Mouse (Mus musculus) gastrocnemius, adult 2 months (tissue): ENCODE measurements around the gene Gpr63. TPM values are rescaled to one million over a fixed set of nuclear protein-coding genes. Genes with fewer than 3 reads are reported as not detected.
"Not testable (repeated sequence)": the region's sequence is repeated elsewhere in the genome, so short reads cannot be mapped to it uniquely, and the experiment has no call there.

Source experiments
- DNase-seq: peaks from one replicate; pipeline ENCODE4 v3.0.0; 2022
- H3K27ac ChIP-seq: fragments of 200-600 bp; 2 replicates; pipeline ENCODE4 v1.8.1; 2022; ENCODE audit warnings: mild to moderate bottlenecking
- H3K4me3 ChIP-seq: fragments of 200-600 bp; 2 replicates; pipeline ENCODE4 v1.8.1; 2022; ENCODE audit warnings: mild to moderate bottlenecking, moderate library complexity
- CTCF ChIP-seq: fragments of 200-600 bp; IDR thresholded peaks from 2 replicates; pipeline ENCODE4 v1.8.1; 2022; ENCODE audit warnings: antibody characterized with exemption, mild to moderate bottlenecking, moderate library complexity
- intact Hi-C: fragments of 180-260 bp; cut with DNase I; formaldehyde crosslinking; loops from one replicate; pipeline ENCODE4 v1.15.1; 2025
- total RNA-seq, 2 experiments: library from RNA; stranded (reverse); gene quantifications; 2 replicates each; pipeline ENCODE4 v1.2.3; 2021

Gene Gpr63
- total RNA-seq, 2 experiments from 2014 or later: 0.54 to 1.0 TPM

DNA sequence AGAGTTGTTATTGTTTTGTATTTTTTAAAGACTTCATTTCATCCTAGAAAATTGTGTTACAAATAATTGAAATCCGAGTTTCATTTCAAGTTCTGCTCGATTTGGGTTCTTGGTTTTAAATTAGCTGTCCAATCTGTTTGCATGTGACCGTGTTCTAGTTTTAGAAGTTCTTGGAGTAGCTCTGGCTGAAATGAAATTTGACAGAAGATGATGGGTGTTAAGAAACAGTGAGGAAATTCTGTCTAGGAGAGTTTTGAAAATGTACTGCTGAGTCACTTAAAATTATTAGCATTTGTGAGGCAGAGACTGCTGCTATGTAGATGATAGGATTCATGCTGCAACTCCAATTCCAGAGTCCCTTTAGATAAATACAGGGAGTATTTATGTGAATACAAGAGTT, 46.5 kb downstream of the Gpr63 start:
- intact Hi-C loops: no loop called here
- H3K27ac ChIP-seq: no peak overlapping the region
- no peak for DNase-seq
- H3K4me3 ChIP-seq: no peak overlapping the region
- no peak for TF ChIP-seq CTCF

DNA sequence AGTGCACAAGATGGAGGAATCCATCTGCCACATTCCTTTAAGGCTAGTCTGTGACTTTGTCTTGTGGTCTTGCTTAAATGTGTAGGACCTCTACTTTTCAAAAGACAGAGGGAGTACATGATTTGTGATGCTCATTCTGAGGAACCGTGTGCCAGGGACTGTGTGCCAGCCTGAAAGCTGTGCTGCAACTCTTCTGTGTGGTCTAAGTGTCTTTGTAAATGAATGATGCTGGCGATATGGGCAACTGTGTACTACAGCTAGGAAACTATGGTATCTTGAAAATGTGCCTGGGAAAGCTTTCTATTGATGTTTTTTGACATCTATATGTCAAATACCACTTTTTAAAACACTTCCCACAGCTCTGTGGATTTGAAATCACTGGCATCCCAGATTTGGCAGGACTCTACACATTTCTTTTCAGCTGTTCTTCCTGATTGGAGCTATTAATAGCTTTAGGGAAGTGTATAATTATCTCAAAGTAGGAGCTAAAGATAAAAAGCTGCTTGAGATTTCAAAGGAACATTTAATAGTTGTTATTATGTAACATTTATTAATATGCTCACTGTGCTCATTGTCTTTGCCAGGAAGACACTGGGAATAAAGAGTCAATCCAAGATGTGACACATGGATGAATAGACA, 48.9 kb downstream of the Gpr63 start:
- Histone ChIP-seq H3K27ac (no peak overlapping the region), H3K4me3 (no peak overlapping the region)
- DNase-seq: no peak
- intact Hi-C loops: no loop called here
- no peak for TF ChIP-seq CTCF

DNA sequence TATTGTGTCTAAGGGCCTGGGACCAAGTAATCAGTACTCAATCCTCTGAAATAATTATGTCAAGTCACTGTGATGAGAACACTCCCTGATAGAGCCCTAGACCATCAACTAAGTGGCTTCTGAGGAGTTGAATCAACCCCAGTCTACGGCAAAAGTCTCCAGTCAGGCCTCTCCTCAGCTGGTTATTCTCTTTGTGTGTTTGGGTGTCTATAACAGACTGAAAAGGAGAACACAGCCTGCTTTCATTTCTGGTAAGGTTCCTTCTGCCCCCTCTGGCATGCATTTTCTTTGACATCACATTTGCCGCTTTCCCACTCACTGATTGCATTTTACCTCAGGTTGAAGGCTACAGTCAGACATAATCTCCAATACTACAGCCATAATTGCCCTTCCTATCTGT, 62.0 kb downstream of the Gpr63 start:
- DNase-seq: no peak
- TF ChIP-seq CTCF: no peak
- Histone ChIP-seq H3K4me3 (no peak overlapping the region), H3K27ac (no peak overlapping the region)
- intact Hi-C loops: no loop called here

- intact Hi-C loops: no loop called here
- Histone ChIP-seq H3K27ac (no peak overlapping the region), H3K4me3 (no peak overlapping the region)
- no peak for TF ChIP-seq CTCF
- DNase-seq: no peak
These were observed 62.5 kb downstream of the Gpr63 start for GRCm38 (mm10) chr4:25028752-25029151.

DNA sequence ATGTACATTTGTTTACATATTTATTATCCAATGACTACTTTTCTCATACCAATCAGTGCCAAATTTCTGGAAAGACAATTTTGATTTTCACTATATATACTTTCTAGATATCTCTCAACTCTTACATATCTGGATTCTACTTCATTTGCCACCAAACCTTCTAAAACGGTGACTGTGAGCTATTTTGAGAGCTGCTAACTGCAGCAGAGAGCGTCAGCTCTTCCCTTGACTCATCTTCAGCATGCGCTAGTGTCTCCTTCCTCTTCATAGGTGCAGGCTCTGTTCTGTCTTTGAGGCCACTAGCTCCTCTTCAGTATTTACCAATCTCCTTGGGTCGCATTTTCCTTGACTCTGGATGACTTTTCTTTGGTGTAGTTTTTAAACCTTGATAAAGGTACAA, 63.7 kb downstream of the Gpr63 start:
- TF ChIP-seq CTCF: no peak
- H3K4me3 ChIP-seq: no peak overlapping the region
- no peak overlapping the region for H3K27ac ChIP-seq
- intact Hi-C loops: no loop called here
- DNase-seq: no peak

DNA sequence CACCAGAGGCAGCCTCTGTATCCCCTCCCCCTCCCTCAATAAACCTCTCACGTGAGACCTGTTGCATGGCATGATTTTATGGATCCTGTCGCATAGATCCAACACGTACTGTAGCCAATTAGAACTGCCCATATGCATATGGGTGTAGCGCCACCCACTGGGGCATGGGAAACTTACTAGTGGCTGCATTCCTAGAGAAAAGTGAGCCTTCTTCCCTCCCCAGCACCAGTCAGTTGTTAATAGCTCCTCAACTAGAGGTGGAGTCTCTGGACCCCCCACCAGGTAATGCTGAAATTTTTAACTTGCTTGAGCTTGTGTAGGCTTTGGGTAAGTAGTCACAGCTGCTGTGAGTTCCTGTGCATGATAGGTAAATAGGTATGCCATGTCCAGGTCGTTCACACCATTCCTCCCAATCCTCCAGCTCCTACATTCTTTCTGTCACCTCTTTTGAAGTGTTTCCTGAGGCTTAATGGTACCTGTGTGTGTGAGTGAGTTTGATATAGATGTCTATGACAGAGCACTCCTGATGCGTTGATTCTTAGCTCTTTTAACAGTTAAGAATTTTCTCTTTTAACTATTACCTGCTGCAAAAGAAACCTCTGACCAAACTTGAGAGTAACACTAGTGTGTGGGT, 69.1 kb downstream of the Gpr63 start:
- DNase-seq: no peak
- H3K4me3 ChIP-seq: no peak overlapping the region
- no peak overlapping the region for H3K27ac ChIP-seq
- intact Hi-C loops: no loop called here
- TF ChIP-seq CTCF: peak; percentile 28; the same call in 1 of the 2 replicates

DNA sequence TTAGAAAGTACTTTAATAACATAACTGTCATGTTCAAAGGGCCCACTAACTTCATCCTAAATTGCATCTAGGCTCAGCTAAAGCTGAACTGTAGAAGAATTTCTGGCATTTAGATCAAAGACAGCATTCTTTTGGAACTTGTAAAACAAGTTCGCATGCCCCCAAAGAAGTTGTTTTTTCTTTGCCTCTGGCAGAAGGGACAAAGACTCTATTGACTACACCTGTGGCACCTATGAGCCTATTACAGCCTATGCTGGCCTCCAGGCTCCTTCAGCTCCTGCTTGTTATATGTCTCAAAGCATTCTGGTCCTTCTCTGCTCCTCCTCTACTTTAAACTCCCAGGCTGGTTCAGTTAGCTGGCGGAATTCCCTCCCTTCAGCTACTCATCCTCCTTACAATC, 69.6 kb downstream of the Gpr63 start:
- intact Hi-C loops: no loop called here

DNA sequence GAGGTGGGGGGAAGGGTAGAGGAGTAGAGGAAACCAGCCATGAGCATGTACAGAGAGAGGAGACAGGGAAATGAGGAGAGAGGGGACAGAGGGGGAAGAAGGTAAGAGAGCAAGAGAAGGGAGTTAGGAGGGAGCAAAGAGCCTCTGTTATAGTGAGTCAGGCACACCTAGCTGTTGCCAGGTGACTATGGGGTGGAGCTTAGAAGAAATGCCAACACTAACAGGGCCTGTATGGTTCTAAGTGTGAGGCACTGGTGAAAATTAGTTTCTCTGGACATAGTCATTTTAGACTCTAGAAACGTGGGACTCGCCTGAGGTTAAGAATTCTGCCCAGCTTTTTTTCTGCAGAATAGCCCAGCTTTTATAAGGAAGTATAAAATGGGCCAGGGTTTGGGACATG, 71.1 kb downstream of the Gpr63 start:
- no peak for DNase-seq
- Histone ChIP-seq H3K4me3 (no peak overlapping the region), H3K27ac (no peak overlapping the region)
- TF ChIP-seq CTCF: no peak
- intact Hi-C loops: no loop called here

More for the DNA sequence above, 69.6 kb downstream of the Gpr63 start:
- no peak for DNase-seq
- H3K4me3 ChIP-seq: no peak overlapping the region
- no peak for TF ChIP-seq CTCF
- no peak overlapping the region for H3K27ac ChIP-seq

GRCm38 (mm10) chr4:25055541-25055940, 89.3 kb downstream of the Gpr63 start:
- intact Hi-C loops, DNase-seq, H3K4me3 ChIP-seq, H3K27ac ChIP-seq: not testable (repeated sequence)

Other genes starting within 250 kb of the Gpr63 start
- gene Klhl32, start 115.3 kb upstream of the Gpr63 start, total RNA-seq: under 1 TPM; 0.20 TPM
- 10 to 100 TPM; 40.0 to 55.9 TPM for gene Ndufaf4, start 68.3 kb upstream of the Gpr63 start, total RNA-seq